Mouse (Mus musculus): ENCODE data around the gene Wdr76.

DNA sequence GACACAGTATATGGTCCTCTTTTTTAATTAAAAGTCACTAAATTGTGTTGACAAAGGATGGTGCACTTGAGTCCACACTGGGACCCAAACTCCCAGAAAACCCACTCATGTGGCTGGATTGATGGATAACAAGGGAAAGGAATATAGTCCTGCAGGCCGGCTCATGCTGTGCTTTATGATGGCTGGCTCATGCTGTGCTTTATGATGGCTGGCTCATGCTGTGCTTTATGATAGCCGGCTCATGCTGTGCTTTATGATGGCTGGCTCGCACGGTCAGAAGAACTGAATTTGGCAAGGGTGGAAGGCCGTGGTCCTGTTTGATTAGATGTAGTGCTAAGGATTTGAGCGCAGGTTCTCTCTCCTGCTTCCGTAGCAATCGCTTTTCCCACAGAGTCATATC lies 22.9 kb upstream of the Wdr76 start:
- TF ChIP-seq CTCF (IDR thresholded peaks at IDR 0.05; ENCODE audit: low read depth, low read length) (no peak), TAL1 (conservative IDR thresholded peaks at IDR 0.05; ENCODE audit: low read depth, low read length) (no peak), GATA1 (IDR thresholded peaks at IDR 0.05; ENCODE audit: borderline replicate concordance, low read length) (no peak), GATA2 (IDR thresholded peaks at IDR 0.05; ENCODE audit: borderline replicate concordance, low read depth, low read length) (no peak), POLR2AphosphoS5 (IDR thresholded peaks at IDR 0.05; ENCODE audit: insufficient replicate concordance, low read depth, low read length) (no peak)

All from G1E (cell line).